Mouse (Mus musculus) MN1 (cell line): ENCODE measurements around the gene Serpina3c.
"Not testable (repeated sequence)": the region's sequence is repeated elsewhere in the genome, so short reads cannot be mapped to it uniquely, and the experiment has no call there.

Source experiments
- DNase-seq: peaks from one replicate; pipeline ENCODE4 v3.0.0-alpha.2; 2016; ENCODE audit warnings: low spot score

Gene Serpina3c

GRCm38 (mm10) chr12:104112333-104112732, 41.3 kb downstream of the Serpina3c start, which contains the start of gene Serpina3a:
Gene Serpina3a (plus strand): TSS chr12:104112724.
- DNase-seq: not testable (repeated sequence)

- no peak for DNase-seq
These were observed 45.2 kb downstream of the Serpina3c start for GRCm38 (mm10) chr12:104108507-104108906.

- DNase-seq: no peak
These were observed 46.8 kb downstream of the Serpina3c start for GRCm38 (mm10) chr12:104106919-104107318.

GRCm38 (mm10) chr12:104105847-104106246, 47.8 kb downstream of the Serpina3c start:
- DNase-seq: no peak

GRCm38 (mm10) chr12:104100768-104101167, 52.9 kb downstream of the Serpina3c start, which contains the start of gene Serpina5:
Gene Serpina5 (plus strand): TSS chr12:104101113.
- DNase-seq: no peak
